Mouse (Mus musculus) bone marrow, adult 2 months (tissue): ENCODE results near the gene Npm1. TPM values are rescaled to one million over a fixed set of nuclear protein-coding genes. Genes with fewer than 3 reads are reported as not detected.

Experiments used
- H3K27ac ChIP-seq: fragments of 200-500 bp; 2 replicates; pipeline ENCODE4 v1.5.1; 2012; ENCODE audit warnings: low read depth, mild to moderate bottlenecking, control low read depth, inconsistent platforms, low read length; ENCODE audit not compliant: control insufficient read depth, poor library complexity, insufficient read depth
- H3K4me1 ChIP-seq: fragments of 200-500 bp; 2 replicates; pipeline ENCODE4 v1.6.1; 2011; ENCODE audit warnings: low read length; ENCODE audit not compliant: control insufficient read depth, insufficient read depth
- H3K4me3 ChIP-seq: fragments of 200-500 bp; replicated peaks from 2 replicates; pipeline ENCODE3; 2011; ENCODE audit warnings: mild to moderate bottlenecking, low read depth, low read length, control low read depth; ENCODE audit not compliant: control insufficient read depth
- CTCF ChIP-seq: fragments of 200-500 bp; IDR thresholded peaks from 2 replicates; pipeline ENCODE4 v1.5.1; 2011; ENCODE audit warnings: low read length, control low read depth; ENCODE audit not compliant: control insufficient read depth, insufficient read depth
- POLR2A ChIP-seq: fragments of 200-500 bp; IDR thresholded peaks from 2 replicates; pipeline ENCODE4 v1.6.1; 2011; ENCODE audit warnings: low read depth, mild to moderate bottlenecking, control low read depth, low read length, borderline replicate concordance; ENCODE audit not compliant: control insufficient read depth
- WGBS: fragments of 180-500 bp; shearing (Covaris S2); methylation state at CpG from one replicate; pipeline ENCODE4 v1.1.7; 2018; 5-methylcytosine and 5-hydroxymethylcytosine counted together
- polyA plus RNA-seq: library from polyadenylated mRNA; stranded (reverse); fragments of >200 nt; gene quantifications from 2 replicates; pipeline ENCODE4 v1.2.4, GENCODE M21; 2011; ENCODE audit warnings: low replicate concordance; ENCODE audit not compliant: missing spikeins, insufficient read depth, insufficient read length

Npm1 gene
- polyA plus RNA-seq, 1 experiment = 1,387 TPM

DNA sequence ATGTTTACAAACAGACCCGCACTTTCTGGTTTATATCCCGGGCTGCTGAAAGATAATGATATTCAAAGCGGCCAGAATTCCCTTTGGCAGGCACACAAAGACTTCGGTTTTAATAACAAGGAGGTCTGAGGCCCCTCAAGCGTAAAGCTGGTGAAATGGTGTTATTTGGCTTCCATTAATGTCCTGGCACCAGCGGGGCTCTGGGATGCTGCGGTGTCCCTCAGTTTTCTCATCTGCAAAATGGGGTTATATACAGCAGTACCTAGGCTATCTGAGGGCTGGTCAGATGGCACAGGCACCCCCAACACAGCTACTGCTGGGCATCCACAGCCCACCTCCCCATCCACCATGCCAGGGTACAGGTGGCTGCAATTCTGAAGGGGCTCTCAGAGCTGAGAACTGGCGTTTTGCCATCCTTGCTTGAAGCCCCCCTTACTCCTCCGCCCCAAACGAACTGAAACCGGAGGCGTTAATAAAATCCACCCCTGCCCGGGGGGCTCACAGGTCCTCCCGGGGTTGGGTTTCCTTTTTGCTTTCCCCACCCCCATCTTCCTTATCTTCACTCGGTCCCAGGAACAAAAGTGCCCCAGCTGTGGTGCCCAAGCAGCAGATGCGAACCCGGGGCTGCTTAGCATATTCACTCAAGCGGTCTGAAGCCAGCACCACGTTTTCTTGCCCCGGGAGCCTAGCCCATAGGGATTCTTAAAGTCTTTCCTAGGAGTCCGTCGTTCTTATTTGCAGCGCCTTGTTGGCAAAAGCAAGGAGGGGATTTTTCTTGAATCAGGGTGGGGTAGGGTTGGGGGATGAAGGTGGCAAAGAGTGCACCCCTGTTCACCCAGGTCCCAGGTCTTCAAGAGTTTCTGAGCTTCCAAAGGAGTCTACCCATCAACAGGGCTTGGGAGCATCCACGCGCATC is 32.8 kb upstream of the Npm1 start:
- no peaks in the 10 kb centered on the region for H3K4me1 ChIP-seq
- no peak overlapping the region for H3K4me3 ChIP-seq
- WGBS = 14% methylated on average over 25 of the region's 25 CpGs
- H3K27ac ChIP-seq = no peak overlapping the region
- no peak for TF ChIP-seq POLR2A

DNA sequence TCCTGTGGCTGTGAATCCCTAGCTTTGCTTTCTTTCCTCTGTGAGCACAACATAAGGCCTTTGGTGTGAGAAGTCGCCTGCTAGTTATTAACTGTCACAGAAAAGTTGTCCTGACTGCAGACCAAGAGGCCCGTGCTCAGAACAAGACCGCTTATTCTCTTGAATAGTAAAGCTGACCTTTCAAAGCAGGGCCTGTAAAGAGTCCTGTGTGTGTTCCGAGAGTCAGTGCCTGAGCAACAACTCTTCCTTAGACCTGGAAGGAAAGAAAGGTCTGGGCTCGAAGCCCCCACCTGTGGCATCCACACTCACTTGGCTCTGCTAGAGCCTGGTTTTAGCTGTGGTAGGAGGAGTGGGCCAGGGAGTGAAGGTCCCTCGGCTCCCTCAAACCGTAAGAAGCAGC is 32.1 kb upstream of the Npm1 start:
- H3K4me1 ChIP-seq = no peaks in the 10 kb centered on the region
- WGBS = 42% methylated on average over 7 of the region's 7 CpGs
- no peak overlapping the region for H3K27ac ChIP-seq
- TF ChIP-seq POLR2A = no peak
- no peak for TF ChIP-seq CTCF
- H3K4me3 ChIP-seq = no peak overlapping the region

DNA sequence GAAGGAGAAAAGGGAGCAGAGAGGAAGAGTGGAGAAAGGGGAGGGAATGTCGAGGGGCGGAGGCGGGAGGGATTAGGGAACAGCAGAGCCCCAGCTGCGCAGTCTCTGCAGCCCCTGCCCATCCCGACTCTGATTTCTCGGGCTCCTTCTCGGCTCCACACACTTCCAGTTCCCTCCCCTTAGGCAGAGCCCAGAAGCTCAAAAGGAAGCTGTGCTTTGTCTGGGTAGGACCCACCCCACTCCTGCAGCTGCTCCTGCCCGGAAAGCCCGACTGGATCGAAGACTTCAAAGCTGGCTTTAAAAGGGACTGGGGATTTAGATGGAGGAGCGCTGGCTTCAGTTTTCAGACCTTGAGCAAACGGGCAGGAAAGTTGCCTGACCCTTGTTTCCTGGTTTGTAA is 30.7 kb upstream of the Npm1 start:
- WGBS = 13% methylated on average over 12 of the region's 12 CpGs
- H3K4me3 ChIP-seq = no peak overlapping the region
- H3K4me1 ChIP-seq = no peaks in the 10 kb centered on the region
- TF ChIP-seq POLR2A = no peak
- TF ChIP-seq CTCF = no peak
- no peak overlapping the region for H3K27ac ChIP-seq

DNA sequence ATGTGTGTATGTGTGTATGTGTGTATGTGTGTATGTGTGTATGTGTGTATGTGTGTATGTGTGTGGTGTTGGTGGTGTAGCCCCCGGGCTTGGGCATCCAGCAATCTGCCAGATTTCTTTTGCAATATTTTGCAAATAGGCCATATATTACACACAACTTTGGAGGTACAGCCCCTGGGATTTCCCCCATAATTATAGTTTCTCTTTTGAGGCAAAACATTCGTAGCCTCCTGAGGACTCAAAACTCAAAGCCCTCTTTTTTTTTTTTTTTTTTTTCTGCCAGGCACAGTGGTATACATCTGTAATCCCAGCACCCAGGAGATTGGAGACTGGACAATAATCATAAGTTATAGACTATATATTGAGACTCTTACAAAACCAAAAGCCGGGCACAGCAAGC is 18.8 kb upstream of the Npm1 start:
- H3K4me3 ChIP-seq = no peak overlapping the region
- H3K27ac ChIP-seq = no peak overlapping the region
- WGBS = 55% methylated on average over 3 of the region's 3 CpGs
- no peaks in the 10 kb centered on the region for H3K4me1 ChIP-seq
- TF ChIP-seq POLR2A (no peak), CTCF (no peak)

DNA sequence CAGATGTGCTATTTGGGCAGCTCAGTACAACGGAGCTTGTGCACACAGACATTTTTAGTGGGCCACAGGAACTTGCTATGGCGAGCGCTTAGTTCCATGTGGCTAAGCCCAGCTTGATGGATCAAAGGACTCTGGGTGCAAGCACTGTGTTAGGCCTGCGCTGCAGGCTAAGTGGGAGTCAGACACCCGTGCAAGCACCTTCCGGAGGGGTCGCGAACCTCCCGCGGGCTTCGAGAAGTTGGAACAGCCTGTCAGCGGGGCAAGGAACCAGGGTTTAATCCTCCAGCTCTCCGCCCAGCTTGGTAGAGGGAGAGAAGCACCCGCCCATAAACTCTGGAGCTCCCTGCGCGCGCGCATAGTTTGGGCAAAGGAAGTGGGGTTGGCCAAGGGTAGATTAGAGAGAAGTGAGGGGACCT is 17.7 kb upstream of the Npm1 start:
- H3K27ac ChIP-seq = no peak overlapping the region
- no peak for TF ChIP-seq CTCF
- no peak for TF ChIP-seq POLR2A
- no peak overlapping the region for H3K4me3 ChIP-seq
- 12% methylated on average over 18 of the region's 18 CpGs for WGBS
- no peaks in the 10 kb centered on the region for H3K4me1 ChIP-seq

DNA sequence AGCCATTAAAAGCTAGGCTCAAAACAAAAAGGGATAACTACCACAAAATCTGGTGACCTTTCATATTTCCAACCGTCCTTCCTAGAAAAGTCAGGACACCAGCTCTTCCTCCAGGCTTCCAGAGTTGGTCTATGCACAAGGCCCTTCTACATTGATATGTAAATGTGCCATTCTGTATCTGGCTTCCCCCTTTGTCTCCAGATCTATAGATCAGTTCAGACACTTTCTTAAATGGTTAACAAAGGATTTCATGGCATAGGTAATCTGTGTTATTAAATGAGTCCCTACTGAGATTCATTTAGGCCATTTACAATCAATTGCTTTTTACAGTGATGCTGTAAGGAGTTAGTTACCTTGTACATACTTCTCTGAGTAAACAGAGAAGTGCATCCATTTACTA is 16.8 kb upstream of the Npm1 start:
- WGBS = 77% methylated on average over 1 of the region's 1 CpGs
- Histone ChIP-seq H3K4me3 (no peak overlapping the region), H3K4me1 (no peaks in the 10 kb centered on the region), H3K27ac (no peak overlapping the region)
- TF ChIP-seq CTCF (no peak), POLR2A (no peak)

DNA sequence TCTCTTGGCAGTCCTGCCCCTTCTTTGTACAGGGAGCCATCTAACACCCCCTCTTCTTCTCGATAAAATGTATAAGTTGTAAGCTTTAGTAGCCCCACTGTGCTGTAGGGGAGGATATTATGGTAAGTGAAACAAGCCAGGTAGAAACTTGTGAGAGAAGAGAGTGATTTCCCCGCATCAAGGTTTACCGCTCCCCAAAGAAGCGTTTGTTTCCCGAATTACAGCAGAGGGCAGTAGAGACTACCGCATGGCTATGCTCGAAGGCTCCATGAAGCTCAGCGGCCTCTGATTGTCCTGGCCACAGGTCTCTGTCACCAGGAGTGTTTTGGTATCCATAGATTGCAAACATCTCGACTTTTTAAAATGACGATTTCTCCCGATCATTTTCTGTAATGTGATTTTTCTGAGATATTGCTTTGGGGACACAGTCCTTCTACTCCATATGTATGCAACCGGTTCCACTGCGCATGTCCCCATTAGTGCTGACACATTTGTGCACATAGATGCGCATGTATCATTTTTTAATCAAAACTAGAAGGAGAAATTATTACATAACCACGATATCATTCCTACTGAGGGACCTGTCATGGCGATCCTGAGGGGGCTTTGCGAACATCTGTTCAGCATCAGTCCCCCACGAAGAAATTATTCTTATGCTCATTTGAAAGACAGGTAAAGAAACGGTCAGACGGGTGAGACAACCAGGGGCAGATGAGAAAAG is 13.7 kb upstream of the Npm1 start:
- TF ChIP-seq CTCF (peak; percentile 42; the same call in 1 of the 2 replicates), POLR2A (no peak)
- WGBS = 34% methylated on average over 20 of the region's 20 CpGs
- H3K4me3 ChIP-seq = no peak overlapping the region
- no peaks in the 10 kb centered on the region for H3K4me1 ChIP-seq
- no peak overlapping the region for H3K27ac ChIP-seq

DNA sequence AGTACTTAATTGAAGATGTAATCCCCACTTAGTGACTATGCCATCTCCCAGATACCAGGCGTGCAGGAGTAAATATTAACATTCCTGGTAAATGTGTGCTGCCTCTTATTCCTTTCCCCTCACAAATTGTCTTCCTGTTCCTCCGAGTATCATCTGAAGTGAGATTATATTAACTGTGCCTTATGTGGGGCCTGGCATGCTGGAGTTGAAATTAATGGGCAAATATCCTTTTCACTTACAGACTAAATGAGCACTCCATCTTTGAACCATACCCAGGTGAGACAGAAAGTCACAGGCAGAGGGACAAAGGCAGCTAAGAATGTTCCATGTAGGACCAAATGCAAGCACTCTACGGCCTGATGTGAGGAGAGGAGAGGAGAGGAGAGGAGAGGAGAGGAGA is 12.8 kb upstream of the Npm1 start:
- 74% methylated on average over 2 of the region's 3 CpGs for WGBS
- no peak overlapping the region for H3K27ac ChIP-seq
- TF ChIP-seq POLR2A = no peak
- TF ChIP-seq CTCF = no peak
- H3K4me3 ChIP-seq = no peak overlapping the region
- no peaks in the 10 kb centered on the region for H3K4me1 ChIP-seq
